Mouse (Mus musculus) liver, embryonic 15.5 days (tissue): ENCODE measurements at regions not wholly inside any gene's neighbourhood (a gene's known extent, or its start where the extent isn't known, plus 50 kb on each side); places are given as distances from the start of the nearest gene placed in this dataset.
"Not testable (repeated sequence)": the region's sequence is repeated elsewhere in the genome, so short reads cannot be mapped to it uniquely, and the experiment has no call there.

Experiments used
- ATAC-seq: fragments of 200-750 bp; cut with Nextera tagmentation; 2 replicates; pipeline ENCODE4 v1.8.0; 2017; ENCODE audit warnings: moderate number of reproducible peaks, mild to moderate bottlenecking, moderate library complexity; ENCODE audit not compliant: insufficient read depth
- H3K27ac ChIP-seq: fragments of 300-500 bp; sonication (generic); replicated peaks from 2 replicates; pipeline ENCODE4 v1.5.1; 2015; ENCODE audit warnings: mild to moderate bottlenecking, inconsistent platforms
- H3K27me3 ChIP-seq: fragments of 300-500 bp; sonication (generic); 2 replicates; pipeline ENCODE4 v1.6.1; 2015; ENCODE audit warnings: mild to moderate bottlenecking, inconsistent platforms
- H3K36me3 ChIP-seq: fragments of 300-500 bp; sonication (generic); replicated peaks from 2 replicates; pipeline ENCODE4 v1.6.1; 2015; ENCODE audit warnings: moderate library complexity, mild to moderate bottlenecking, inconsistent platforms
- H3K4me1 ChIP-seq: fragments of 300-500 bp; sonication (generic); replicated peaks from 2 replicates; pipeline ENCODE4 v1.6.1; 2015; ENCODE audit warnings: inconsistent platforms
- H3K4me2 ChIP-seq: fragments of 300-500 bp; sonication (generic); 2 replicates; pipeline ENCODE4 v1.6.1; 2015; ENCODE audit warnings: moderate library complexity, mild to moderate bottlenecking, inconsistent platforms
- H3K4me3 ChIP-seq: fragments of 300-500 bp; sonication (generic); replicated peaks from 2 replicates; pipeline ENCODE4 v1.5.1; 2015; ENCODE audit warnings: mild to moderate bottlenecking, inconsistent platforms
- H3K9ac ChIP-seq: fragments of 300-500 bp; sonication (generic); 2 replicates; pipeline ENCODE4 v1.6.1; 2015; ENCODE audit warnings: moderate library complexity, mild to moderate bottlenecking, inconsistent platforms
- H3K9me3 ChIP-seq: fragments of 300-500 bp; sonication (generic); replicated peaks from 2 replicates; pipeline ENCODE4 v1.6.1; 2016; ENCODE audit warnings: inconsistent platforms
- WGBS: fragments of 180-500 bp; shearing (Covaris S2); methylation state at CpG from one replicate; pipeline ENCODE4 v1.1.7; 2015; ENCODE audit warnings: mixed read lengths; ENCODE audit not compliant: insufficient replicate concordance; 5-methylcytosine and 5-hydroxymethylcytosine counted together

- no peaks in the 10 kb centered on the region for H3K9me3 ChIP-seq
- H3K27ac ChIP-seq = no peak overlapping the region
- H3K4me1 ChIP-seq = no peaks in the 10 kb centered on the region; the same call in 1 of the 2 replicates
- peak; percentile 52; the same call in 1 of the 2 replicates for ATAC-seq
- no peaks in the 10 kb centered on the region for H3K36me3 ChIP-seq
- H3K4me3 ChIP-seq = no peak overlapping the region
- 7% methylated on average over 4 of the region's 4 CpGs for WGBS
- H3K27me3 ChIP-seq = no peaks in the 10 kb centered on the region
- no peak overlapping the region for H3K4me2 ChIP-seq
- H3K9ac ChIP-seq = no peak overlapping the region
Observed at GRCm38 (mm10) chr8:78077122-78077521, 136.0 kb upstream of the Ttc29 start.

GRCm38 (mm10) chr8:78081395-78081794 lies 131.7 kb upstream of the Ttc29 start:
- not testable (repeated sequence) for H3K36me3 ChIP-seq, H3K9ac ChIP-seq, H3K4me3 ChIP-seq, H3K9me3 ChIP-seq, H3K4me2 ChIP-seq, H3K27me3 ChIP-seq, H3K4me1 ChIP-seq, ATAC-seq, H3K27ac ChIP-seq
- 56% methylated on average over 7 of the region's 7 CpGs for WGBS

- H3K36me3 ChIP-seq = no peaks in the 10 kb centered on the region
- ATAC-seq = no peak
- no peak overlapping the region for H3K4me3 ChIP-seq
- H3K27me3 ChIP-seq = no peaks in the 10 kb centered on the region
- no peak overlapping the region for H3K27ac ChIP-seq
- WGBS = 46% methylated on average over 2 of the region's 2 CpGs
- H3K4me1 ChIP-seq = no peaks in the 10 kb centered on the region
- H3K9me3 ChIP-seq = no peaks in the 10 kb centered on the region
- H3K4me2 ChIP-seq = no peak overlapping the region
- no peak overlapping the region for H3K9ac ChIP-seq
Observed at GRCm38 (mm10) chr8:78083012-78083411, 130.1 kb upstream of the Ttc29 start.

GRCm38 (mm10) chr8:78086361-78086760 lies 126.7 kb upstream of the Ttc29 start:
- Histone ChIP-seq H3K27ac (no peak overlapping the region), H3K4me1 (no peaks in the 10 kb centered on the region), H3K9ac (no peak overlapping the region), H3K36me3 (no peaks in the 10 kb centered on the region), H3K4me2 (no peak overlapping the region), H3K4me3 (no peak overlapping the region), H3K27me3 (no peaks in the 10 kb centered on the region), H3K9me3 (no peaks in the 10 kb centered on the region)
- no peak for ATAC-seq
- WGBS = 66% methylated on average over 3 of the region's 3 CpGs

GRCm38 (mm10) chr8:78090382-78091122 lies 122.5 kb upstream of the Ttc29 start:
- Histone ChIP-seq H3K4me1 (no peaks in the 10 kb centered on the region), H3K4me3 (no peak overlapping the region), H3K27me3 (no peaks in the 10 kb centered on the region), H3K27ac (no peak overlapping the region), H3K9ac (no peak overlapping the region), H3K4me2 (no peak overlapping the region), H3K36me3 (no peaks in the 10 kb centered on the region), H3K9me3 (no peaks in the 10 kb centered on the region)
- no peak for ATAC-seq
- WGBS = 54% methylated on average over 9 of the region's 9 CpGs

GRCm38 (mm10) chr8:78096383-78096782 lies 116.7 kb upstream of the Ttc29 start:
- ATAC-seq = no peak
- Histone ChIP-seq H3K36me3 (no peaks in the 10 kb centered on the region), H3K27ac (no peak overlapping the region), H3K4me2 (no peak overlapping the region), H3K4me1 (no peaks in the 10 kb centered on the region), H3K4me3 (no peak overlapping the region), H3K9me3 (no peaks in the 10 kb centered on the region), H3K27me3 (no peaks in the 10 kb centered on the region), H3K9ac (no peak overlapping the region)
- 51% methylated on average over 5 of the region's 5 CpGs for WGBS

GRCm38 (mm10) chr8:78098191-78098745 lies 114.8 kb upstream of the Ttc29 start:
- no peaks in the 10 kb centered on the region for H3K9me3 ChIP-seq
- H3K36me3 ChIP-seq = no peaks in the 10 kb centered on the region
- no peak overlapping the region for H3K4me3 ChIP-seq
- H3K4me2 ChIP-seq = no peak overlapping the region
- H3K27me3 ChIP-seq = no peaks in the 10 kb centered on the region
- no peak for ATAC-seq
- no peaks in the 10 kb centered on the region for H3K4me1 ChIP-seq
- no peak overlapping the region for H3K27ac ChIP-seq
- no peak overlapping the region for H3K9ac ChIP-seq
- 36% methylated on average over 6 of the region's 6 CpGs for WGBS

GRCm38 (mm10) chr8:78099091-78099490 lies 114.0 kb upstream of the Ttc29 start:
- Histone ChIP-seq H3K36me3 (no peaks in the 10 kb centered on the region), H3K4me3 (no peak overlapping the region), H3K27ac (no peak overlapping the region), H3K9ac (no peak overlapping the region), H3K27me3 (no peaks in the 10 kb centered on the region), H3K9me3 (no peaks in the 10 kb centered on the region), H3K4me1 (no peaks in the 10 kb centered on the region), H3K4me2 (no peak overlapping the region)
- no peak for ATAC-seq
- 61% methylated on average over 3 of the region's 3 CpGs for WGBS

GRCm38 (mm10) chr8:78107339-78107738 lies 105.8 kb upstream of the Ttc29 start:
- H3K27ac ChIP-seq = no peak overlapping the region
- 56% methylated on average over 7 of the region's 7 CpGs for WGBS
- no peak for ATAC-seq
- 0 out of 2 replicates have a peak, but pooled peaks cover 4% of the 10 kb centered on the region for H3K4me1 ChIP-seq
- no peak overlapping the region for H3K9ac ChIP-seq
- no peaks in the 10 kb centered on the region for H3K9me3 ChIP-seq
- no peak overlapping the region for H3K4me2 ChIP-seq
- H3K4me3 ChIP-seq = no peak overlapping the region
- no peaks in the 10 kb centered on the region for H3K27me3 ChIP-seq
- no peaks in the 10 kb centered on the region for H3K36me3 ChIP-seq

- H3K9ac ChIP-seq = no peak overlapping the region
- H3K9me3 ChIP-seq = no peaks in the 10 kb centered on the region
- 51% methylated on average over 3 of the region's 3 CpGs for WGBS
- H3K27ac ChIP-seq = no peak overlapping the region
- ATAC-seq = no peak
- H3K36me3 ChIP-seq = no peaks in the 10 kb centered on the region
- H3K4me2 ChIP-seq = no peak overlapping the region
- H3K27me3 ChIP-seq = no peaks in the 10 kb centered on the region
- no peak overlapping the region for H3K4me3 ChIP-seq
- 0 out of 2 replicates have a peak, but pooled peaks cover 4% of the 10 kb centered on the region for H3K4me1 ChIP-seq
Observed at GRCm38 (mm10) chr8:78110003-78110649, 103.0 kb upstream of the Ttc29 start.

GRCm38 (mm10) chr8:78113105-78113504 lies 100.0 kb upstream of the Ttc29 start:
- no peak for ATAC-seq
- WGBS = 14% methylated on average over 12 of the region's 12 CpGs
- H3K4me1 ChIP-seq = 0 out of 2 replicates have a peak, but pooled peaks cover 4% of the 10 kb centered on the region

More at GRCm38 (mm10) chr8:78113105-78113504, 100.0 kb upstream of the Ttc29 start:
- Histone ChIP-seq H3K9me3 (no peaks in the 10 kb centered on the region), H3K36me3 (no peaks in the 10 kb centered on the region), H3K27ac (no peak overlapping the region), H3K4me2 (no peak overlapping the region), H3K9ac (no peak overlapping the region), H3K4me3 (no peak overlapping the region), H3K27me3 (no peaks in the 10 kb centered on the region)
